Mouse (Mus musculus) cerebellum, adult 8-10 months (tissue): ENCODE data around the gene Atp6v1fnb.

Experiments used
- DNase-seq: peaks from one replicate; pipeline ENCODE4 v3.0.0; 2022

Gene Atp6v1fnb

GRCm38 (mm10) chr6:29467583-29468354 lies 3.5 kb upstream of the Atp6v1fnb start, which contains the start of gene Atp6v1f:
Gene Atp6v1f, plus strand, starts transcription at chr6:29467718.
- peak; percentile 92 for DNase-seq

- no peak for DNase-seq
Observed at GRCm38 (mm10) chr6:29468851-29469250, 2.4 kb upstream of the Atp6v1fnb start.

- DNase-seq, result peak; percentile 42
Observed at GRCm38 (mm10) chr6:29473941-29474691, 2.9 kb downstream of the Atp6v1fnb start.

GRCm38 (mm10) chr6:29474736-29475135 lies 3.5 kb downstream of the Atp6v1fnb start:
- DNase-seq, result no peak

GRCm38 (mm10) chr6:29482691-29483090 lies 11.5 kb downstream of the Atp6v1fnb start:
- DNase-seq, result no peak

GRCm38 (mm10) chr6:29484716-29485559 lies 13.7 kb downstream of the Atp6v1fnb start:
- DNase-seq, result peak; percentile 44

- DNase-seq, result no peak
Observed at GRCm38 (mm10) chr6:29485951-29486350, 14.7 kb downstream of the Atp6v1fnb start.

- DNase-seq, result no peak
Observed at GRCm38 (mm10) chr6:29494101-29494500, 22.9 kb downstream of the Atp6v1fnb start.

GRCm38 (mm10) chr6:29496270-29496669 lies 25.0 kb downstream of the Atp6v1fnb start:
- DNase-seq, result no peak

GRCm38 (mm10) chr6:29497791-29498190 lies 26.6 kb downstream of the Atp6v1fnb start:
- no peak for DNase-seq

GRCm38 (mm10) chr6:29500177-29500576 lies 28.9 kb downstream of the Atp6v1fnb start:
- no peak for DNase-seq

GRCm38 (mm10) chr6:29500810-29501209 lies 29.6 kb downstream of the Atp6v1fnb start:
- no peak for DNase-seq

GRCm38 (mm10) chr6:29501599-29501998 lies 30.4 kb downstream of the Atp6v1fnb start:
- DNase-seq, result no peak

- no peak for DNase-seq
Observed at GRCm38 (mm10) chr6:29505493-29505892, 34.3 kb downstream of the Atp6v1fnb start.

- DNase-seq, result no peak
Observed at GRCm38 (mm10) chr6:29506834-29507233, 35.6 kb downstream of the Atp6v1fnb start.

- no peak for DNase-seq
Observed at GRCm38 (mm10) chr6:29507447-29508309, 36.4 kb downstream of the Atp6v1fnb start, which contains the start of gene Kcp. Gene Kcp, minus strand, starts transcription at chr6:29507952.

GRCm38 (mm10) chr6:29509086-29509485 lies 37.8 kb downstream of the Atp6v1fnb start:
- DNase-seq, result no peak

- DNase-seq, result no peak
Observed at GRCm38 (mm10) chr6:29513284-29513683, 42.0 kb downstream of the Atp6v1fnb start.

- peak; percentile 13 for DNase-seq
Observed at GRCm38 (mm10) chr6:29517139-29517538, 45.9 kb downstream of the Atp6v1fnb start.

GRCm38 (mm10) chr6:29522626-29523300 lies 51.5 kb downstream of the Atp6v1fnb start:
- no peak for DNase-seq
